Mouse (Mus musculus): ENCODE measurements around the gene Rwdd3.

- TF ChIP-seq CTCF (IDR thresholded peaks at IDR 0.05; ENCODE audit: low read depth) (no peak), EP300 (optimal IDR thresholded peaks at IDR 0.05) (no peak)
Observed at GRCm38 (mm10) chr3:121170631-121171030, 864 bp downstream of the Rwdd3 start.
